Mouse (Mus musculus) cerebellum, postnatal 36 days (tissue): Measurements from ENCODE around the gene Map3k1.
A peak's percentile ranks its signal among the peaks of the same experiment; 100 is the strongest.

ENCODE experiments used
- DNase-seq, 2 experiments: peaks; one replicate each; pipeline ENCODE4 v3.0.0; 2021 to 2022; ENCODE audit warnings: mixed read lengths in 2 of 2

Map3k1 gene

GRCm38 (mm10) chr13:111810998-111811628 is 2.3 kb upstream of the Map3k1 start:
- no peak for DNase-seq

GRCm38 (mm10) chr13:111809466-111810228 is 854 bp upstream of the Map3k1 start:
- peak; percentile 59 to 63 for DNase-seq

GRCm38 (mm10) chr13:111808387-111808636 is 481 bp downstream of the Map3k1 start:
- peak in 1 of 2 experiments; percentile 42 for DNase-seq

GRCm38 (mm10) chr13:111807596-111808386 is 1.0 kb downstream of the Map3k1 start:
- peak; percentile 41 to 42 for DNase-seq

GRCm38 (mm10) chr13:111807105-111807595 is 1.6 kb downstream of the Map3k1 start:
- peak in 1 of 2 experiments; percentile 19 for DNase-seq

- DNase-seq: peak in 1 of 2 experiments; percentile 16
Measured at GRCm38 (mm10) chr13:111805738-111806722, 2.8 kb downstream of the Map3k1 start.

- DNase-seq: peak in 1 of 2 experiments; percentile 8
Measured at GRCm38 (mm10) chr13:111804951-111805673, 3.7 kb downstream of the Map3k1 start.

- peak in 1 of 2 experiments; percentile 5 for DNase-seq
Measured at GRCm38 (mm10) chr13:111804189-111804588, 4.6 kb downstream of the Map3k1 start.

- DNase-seq: peak; percentile 31 to 40
Measured at GRCm38 (mm10) chr13:111803506-111803905, 5.3 kb downstream of the Map3k1 start.

- peak in 1 of 2 experiments; percentile 4 for DNase-seq
Measured at GRCm38 (mm10) chr13:111802900-111803299, 5.9 kb downstream of the Map3k1 start.

- DNase-seq: peak in 1 of 2 experiments; percentile 5
Measured at GRCm38 (mm10) chr13:111802271-111802665, 6.5 kb downstream of the Map3k1 start.

GRCm38 (mm10) chr13:111801662-111802270 is 7.0 kb downstream of the Map3k1 start:
- DNase-seq: peak in 1 of 2 experiments; percentile 7

- peak in 1 of 2 experiments; percentile 5 for DNase-seq
Measured at GRCm38 (mm10) chr13:111800866-111801265, 7.9 kb downstream of the Map3k1 start.

- peak in 1 of 2 experiments; percentile 10 for DNase-seq
Measured at GRCm38 (mm10) chr13:111798044-111798443, 10.7 kb downstream of the Map3k1 start.

GRCm38 (mm10) chr13:111797021-111797420 is 11.8 kb downstream of the Map3k1 start:
- peak; percentile 27 to 37 for DNase-seq

- DNase-seq: peak in 1 of 2 experiments; percentile 8
Measured at GRCm38 (mm10) chr13:111796191-111796920, 12.4 kb downstream of the Map3k1 start.

- DNase-seq: no peak
Measured at GRCm38 (mm10) chr13:111792975-111793287, 15.9 kb downstream of the Map3k1 start.

- DNase-seq: peak; percentile 93 to 94
Measured at GRCm38 (mm10) chr13:111792130-111792974, 16.4 kb downstream of the Map3k1 start.

GRCm38 (mm10) chr13:111791596-111791995 is 17.2 kb downstream of the Map3k1 start:
- no peak for DNase-seq
